Mouse (Mus musculus) olfactory bulb, adult 2 months (tissue): Measurements from ENCODE around the gene Nkrf.

Experiments
- CTCF ChIP-seq: fragments of 200-500 bp; IDR thresholded peaks from 2 replicates; pipeline ENCODE4 v1.5.1; 2012; ENCODE audit warnings: low read depth, mild to moderate bottlenecking, low read length, moderate library complexity; ENCODE audit not compliant: insufficient read depth
- POLR2A ChIP-seq: fragments of 200-500 bp; IDR thresholded peaks from 2 replicates; pipeline ENCODE4 v1.6.1; 2012; ENCODE audit warnings: mild to moderate bottlenecking, low read depth, low read length, moderate library complexity; ENCODE audit not compliant: insufficient read depth

DNA sequence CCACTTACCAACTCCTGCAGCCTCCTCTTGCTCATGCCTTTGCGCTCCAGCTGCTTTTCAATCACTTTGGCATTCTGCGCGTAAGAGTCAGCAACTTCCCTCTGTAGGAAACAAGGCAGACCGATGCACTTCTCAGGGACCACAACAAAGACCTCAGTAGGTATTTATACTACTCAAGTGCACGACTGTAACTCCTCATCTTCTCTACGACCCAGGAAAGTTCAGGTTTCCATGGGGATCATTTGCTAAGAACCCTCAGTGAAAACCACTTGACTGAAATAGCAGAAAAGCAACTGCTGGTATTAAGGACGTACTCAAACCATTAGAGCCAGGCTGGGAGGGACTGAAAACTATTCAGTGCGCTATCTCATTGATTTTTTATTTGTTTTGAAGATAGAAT lies 50.1 kb downstream of the Nkrf start:
- TF ChIP-seq CTCF (no peak), POLR2A (no peak)
